Mouse (Mus musculus): ENCODE results near the gene Gm26938. TPM values are rescaled to one million over a fixed set of nuclear protein-coding genes. Genes with fewer than 3 reads are reported as not detected.

The Gm26938 gene
- polyA plus RNA-seq, 2 experiments, result not detected

DNA sequence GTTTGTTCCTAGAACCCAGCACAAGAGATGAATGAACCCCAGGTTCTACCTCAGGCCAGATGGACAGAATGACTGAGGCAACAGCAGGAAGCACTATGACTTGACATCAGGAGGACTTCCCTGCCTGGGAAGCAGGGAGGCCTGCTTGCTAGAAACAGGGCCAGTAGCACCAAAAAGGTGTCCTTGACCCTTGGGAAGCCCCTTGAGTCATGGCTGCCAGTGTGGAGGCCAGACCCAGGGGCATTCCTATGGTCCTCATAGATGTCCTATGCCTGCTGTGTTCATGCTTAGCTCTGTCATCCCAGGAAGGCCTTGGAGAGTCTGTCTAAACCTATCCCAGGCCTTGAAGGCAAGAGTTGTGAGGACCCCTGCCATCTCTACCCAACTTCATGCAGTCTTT, 9.8 kb downstream of the Gm26938 start:
- no peak for TF ChIP-seq POLR2A (IDR thresholded peaks at IDR 0.05; ENCODE audit: borderline replicate concordance, extremely low read depth, insufficient read depth, insufficient read length)
- peaks cover 18% of the 10 kb centered on the region; the same call in 1 of the 2 replicates for H3K27me3 ChIP-seq (ENCODE audit: control insufficient read depth, insufficient read depth, low read length)
- H3K4me3 ChIP-seq (replicated peaks; ENCODE audit: low read length), result no peak overlapping the region
- no peaks in the 10 kb centered on the region for H3K36me3 ChIP-seq (ENCODE audit: control insufficient read depth, insufficient read depth, low read length)
- H3K4me1 ChIP-seq (ENCODE audit: control insufficient read depth, insufficient read depth, low read length), result no peaks in the 10 kb centered on the region
- no peak overlapping the region for H3K4me2 ChIP-seq (replicated peaks; ENCODE audit: low read depth, low read length, severe bottlenecking)
- no peaks in the 10 kb centered on the region for H3K9me3 ChIP-seq (ENCODE audit: control insufficient read depth, low read length)
- ATAC-seq (ENCODE audit: low FRiP score, low read depth), result no peak
- H3K9ac ChIP-seq (ENCODE audit: low read depth, low read length, severe bottlenecking), result no peak overlapping the region
- no peak for DNase-seq (ENCODE audit: low spot score)
- H3K27ac ChIP-seq (replicated peaks; ENCODE audit: low read depth, low read length), result no peak overlapping the region

DNA sequence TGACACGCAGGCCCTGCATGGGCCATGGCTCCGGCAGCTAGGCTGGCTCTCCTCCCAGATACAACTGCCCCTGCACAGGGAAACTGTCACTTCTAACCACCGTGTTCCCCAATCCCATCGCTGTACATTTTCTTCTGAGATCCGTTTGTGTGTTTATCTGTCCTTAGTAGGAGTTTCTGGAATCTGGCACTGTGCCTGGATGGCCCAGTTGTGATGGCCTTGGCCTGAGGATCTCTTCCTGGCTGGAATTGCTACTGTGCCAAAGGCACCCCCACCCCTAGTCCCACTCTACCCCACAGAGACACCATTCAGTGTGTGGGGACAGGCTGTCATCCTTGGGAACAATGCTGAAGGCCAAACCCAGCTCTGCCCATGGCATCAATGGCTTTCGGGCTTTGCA, 10.2 kb downstream of the Gm26938 start:
- 73% methylated on average over 6 of the region's 6 CpGs for WGBS
- no peak for TF ChIP-seq POLR2A (IDR thresholded peaks at IDR 0.05; ENCODE audit: borderline replicate concordance, extremely low read depth, insufficient read depth, insufficient read length)
- Histone ChIP-seq H3K4me3 (replicated peaks; ENCODE audit: low read length) (no peak overlapping the region), H3K9me3 (ENCODE audit: control insufficient read depth, low read length) (no peaks in the 10 kb centered on the region), H3K4me2 (replicated peaks; ENCODE audit: low read depth, low read length, severe bottlenecking) (no peak overlapping the region), H3K4me1 (ENCODE audit: control insufficient read depth, insufficient read depth, low read length) (no peaks in the 10 kb centered on the region), H3K27me3 (ENCODE audit: control insufficient read depth, insufficient read depth, low read length) (peaks cover 18% of the 10 kb centered on the region; the same call in 1 of the 2 replicates), H3K27ac (replicated peaks; ENCODE audit: low read depth, low read length) (no peak overlapping the region), H3K36me3 (ENCODE audit: control insufficient read depth, insufficient read depth, low read length) (no peaks in the 10 kb centered on the region), H3K9ac (ENCODE audit: low read depth, low read length, severe bottlenecking) (no peak overlapping the region)
- DNase-seq (ENCODE audit: low spot score) (no peak), ATAC-seq (ENCODE audit: low FRiP score, low read depth) (no peak)

DNA sequence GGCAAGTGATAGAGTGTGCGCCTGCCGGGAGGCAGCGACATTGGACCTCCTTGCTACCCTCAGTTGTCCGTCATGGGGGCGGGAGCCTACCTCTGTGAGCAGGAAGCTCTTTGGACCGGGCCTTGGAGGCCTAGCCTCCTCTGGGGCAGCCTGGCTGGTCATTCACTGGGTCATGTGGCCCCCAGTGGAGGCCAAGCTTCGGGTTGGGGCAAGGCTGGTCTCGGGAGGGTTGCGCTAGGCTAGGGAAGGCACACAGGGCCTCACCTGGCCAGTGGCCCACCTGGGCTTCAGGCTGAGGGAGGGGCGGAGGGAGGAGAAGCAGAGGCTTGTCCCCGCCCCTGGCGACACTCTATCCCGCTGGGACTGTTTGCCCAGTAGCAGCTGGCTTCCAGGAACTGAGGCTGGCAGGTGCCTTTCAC, 12.2 kb downstream of the Gm26938 start:
- DNase-seq (ENCODE audit: low spot score), result no peak
- ATAC-seq (ENCODE audit: low FRiP score, low read depth), result no peak
- Histone ChIP-seq H3K27me3 (ENCODE audit: control insufficient read depth, insufficient read depth, low read length) (peaks cover 18% of the 10 kb centered on the region; the same call in 1 of the 2 replicates), H3K9ac (ENCODE audit: low read depth, low read length, severe bottlenecking) (no peak overlapping the region), H3K27ac (replicated peaks; ENCODE audit: low read depth, low read length) (no peak overlapping the region), H3K4me2 (replicated peaks; ENCODE audit: low read depth, low read length, severe bottlenecking) (no peak overlapping the region), H3K4me3 (replicated peaks; ENCODE audit: low read length) (no peak overlapping the region), H3K4me1 (ENCODE audit: control insufficient read depth, insufficient read depth, low read length) (no peaks in the 10 kb centered on the region), H3K36me3 (ENCODE audit: control insufficient read depth, insufficient read depth, low read length) (no peaks in the 10 kb centered on the region), H3K9me3 (ENCODE audit: control insufficient read depth, low read length) (no peaks in the 10 kb centered on the region)
- 0 out of 2 replicates have a peak, but pooled peaks have one; percentile 11 for TF ChIP-seq POLR2A (IDR thresholded peaks at IDR 0.05; ENCODE audit: borderline replicate concordance, extremely low read depth, insufficient read depth, insufficient read length)
- 5% methylated on average over 12 of the region's 13 CpGs for WGBS

DNA sequence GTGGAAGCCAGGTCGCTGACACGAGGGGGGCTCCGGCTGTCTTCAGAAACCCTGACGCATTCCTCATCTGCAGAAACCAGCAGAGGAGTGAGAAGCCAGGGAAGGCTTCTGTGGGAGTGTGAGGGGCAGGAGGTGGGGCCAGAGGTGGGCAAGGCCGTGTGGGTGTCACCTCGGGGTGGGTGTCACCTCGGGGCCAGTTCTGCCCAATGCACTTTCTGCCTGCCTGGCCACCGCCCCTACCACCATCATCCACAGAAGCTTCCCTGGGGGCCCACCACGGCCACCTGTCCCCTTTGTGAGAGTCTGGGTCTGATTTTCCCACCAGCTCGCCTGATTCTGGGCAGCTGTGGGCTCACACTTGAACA, 13.1 kb downstream of the Gm26938 start:
- Histone ChIP-seq H3K4me3 (replicated peaks; ENCODE audit: low read length) (no peak overlapping the region), H3K9ac (ENCODE audit: low read depth, low read length, severe bottlenecking) (no peak overlapping the region), H3K27ac (replicated peaks; ENCODE audit: low read depth, low read length) (no peak overlapping the region), H3K4me2 (replicated peaks; ENCODE audit: low read depth, low read length, severe bottlenecking) (no peak overlapping the region), H3K9me3 (ENCODE audit: control insufficient read depth, low read length) (no peaks in the 10 kb centered on the region), H3K27me3 (ENCODE audit: control insufficient read depth, insufficient read depth, low read length) (peaks cover 18% of the 10 kb centered on the region; the same call in 1 of the 2 replicates), H3K36me3 (ENCODE audit: control insufficient read depth, insufficient read depth, low read length) (no peaks in the 10 kb centered on the region), H3K4me1 (ENCODE audit: control insufficient read depth, insufficient read depth, low read length) (no peaks in the 10 kb centered on the region)
- TF ChIP-seq POLR2A (IDR thresholded peaks at IDR 0.05; ENCODE audit: borderline replicate concordance, extremely low read depth, insufficient read depth, insufficient read length), result no peak
- ATAC-seq (ENCODE audit: low FRiP score, low read depth) (no peak), DNase-seq (ENCODE audit: low spot score) (no peak)
- WGBS, result 32% methylated on average over 10 of the region's 10 CpGs

DNA sequence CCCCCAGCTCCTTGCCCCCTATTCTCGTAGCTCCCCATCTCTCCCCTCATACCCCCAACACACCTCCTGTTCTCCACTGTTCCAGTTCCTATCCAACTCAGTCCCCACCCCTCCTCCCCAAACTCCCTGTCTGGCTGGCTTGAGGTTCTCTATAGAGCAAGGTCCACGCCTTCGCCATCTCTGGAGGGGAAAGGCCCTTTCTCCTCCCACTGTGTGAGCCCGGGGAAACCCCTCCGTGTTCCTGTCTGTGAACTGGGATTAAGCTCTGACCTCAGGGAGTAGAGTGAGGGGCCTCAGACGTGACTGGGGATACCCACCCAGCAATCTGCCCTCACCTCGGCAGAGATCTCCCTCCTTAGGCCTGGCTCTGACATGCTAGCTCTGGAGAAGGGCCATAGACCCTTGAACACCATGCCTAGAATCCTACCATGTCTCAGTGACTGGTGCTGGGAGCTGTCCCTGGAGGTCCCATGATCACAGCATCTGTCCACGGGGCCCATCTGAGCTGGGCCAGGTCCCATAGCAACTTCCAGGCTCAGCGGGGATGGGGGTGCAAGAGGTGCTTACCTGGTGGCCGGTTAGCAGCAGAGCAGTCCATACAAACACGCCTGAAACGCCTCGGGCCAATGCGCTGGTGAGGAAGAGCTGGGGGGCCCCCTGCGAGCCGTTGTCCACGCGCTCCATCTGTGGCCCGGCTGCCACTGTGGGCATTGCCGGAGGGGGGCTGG, 13.6 kb downstream of the Gm26938 start:
- WGBS, result 70% methylated on average over 20 of the region's 20 CpGs
- Histone ChIP-seq H3K27ac (replicated peaks; ENCODE audit: low read depth, low read length) (no peak overlapping the region), H3K36me3 (ENCODE audit: control insufficient read depth, insufficient read depth, low read length) (no peaks in the 10 kb centered on the region), H3K9me3 (ENCODE audit: control insufficient read depth, low read length) (no peaks in the 10 kb centered on the region), H3K4me3 (replicated peaks; ENCODE audit: low read length) (no peak overlapping the region), H3K27me3 (ENCODE audit: control insufficient read depth, insufficient read depth, low read length) (peaks cover 18% of the 10 kb centered on the region; the same call in 1 of the 2 replicates), H3K4me1 (ENCODE audit: control insufficient read depth, insufficient read depth, low read length) (no peaks in the 10 kb centered on the region), H3K4me2 (replicated peaks; ENCODE audit: low read depth, low read length, severe bottlenecking) (no peak overlapping the region), H3K9ac (ENCODE audit: low read depth, low read length, severe bottlenecking) (no peak overlapping the region)
- TF ChIP-seq POLR2A (IDR thresholded peaks at IDR 0.05; ENCODE audit: borderline replicate concordance, extremely low read depth, insufficient read depth, insufficient read length), result no peak
- DNase-seq (ENCODE audit: low spot score) (no peak), ATAC-seq (ENCODE audit: low FRiP score, low read depth) (no peak)
